Mouse (Mus musculus) liver, adult (tissue): Measurements from ENCODE around the gene Exo5.

Experiments
- GATA4 ChIP-seq: IDR thresholded peaks from 2 replicates; pipeline ENCODE4 v1.6.1; 2014; ENCODE audit warnings: mild to moderate bottlenecking, low read length; ENCODE audit not compliant: insufficient replicate concordance

Exo5 gene

GRCm38 (mm10) chr4:120921461-120921860 lies 3.4 kb downstream of the Exo5 start:
- no peak for TF ChIP-seq GATA4

- no peak for TF ChIP-seq GATA4
Measured at GRCm38 (mm10) chr4:120914501-120914900, 10.3 kb downstream of the Exo5 start.

GRCm38 (mm10) chr4:120913861-120914260 lies 11.0 kb downstream of the Exo5 start:
- TF ChIP-seq GATA4: no peak

- TF ChIP-seq GATA4: no peak
Measured at GRCm38 (mm10) chr4:120913443-120913842, 11.4 kb downstream of the Exo5 start.

- TF ChIP-seq GATA4: no peak
Measured at GRCm38 (mm10) chr4:120912866-120913265, 12.0 kb downstream of the Exo5 start.

GRCm38 (mm10) chr4:120911086-120911485 lies 13.7 kb downstream of the Exo5 start:
- no peak for TF ChIP-seq GATA4

- no peak for TF ChIP-seq GATA4
Measured at GRCm38 (mm10) chr4:120909558-120910150, 15.2 kb downstream of the Exo5 start.

GRCm38 (mm10) chr4:120905644-120906043 lies 19.2 kb downstream of the Exo5 start:
- TF ChIP-seq GATA4: no peak

- no peak for TF ChIP-seq GATA4
Measured at GRCm38 (mm10) chr4:120904533-120904932, 20.3 kb downstream of the Exo5 start.

- TF ChIP-seq GATA4: no peak
Measured at GRCm38 (mm10) chr4:120895810-120896584, 28.8 kb downstream of the Exo5 start.

- no peak for TF ChIP-seq GATA4
Measured at GRCm38 (mm10) chr4:120895226-120895625, 29.6 kb downstream of the Exo5 start.

GRCm38 (mm10) chr4:120894584-120894983 lies 30.2 kb downstream of the Exo5 start:
- no peak for TF ChIP-seq GATA4

- no peak for TF ChIP-seq GATA4
Measured at GRCm38 (mm10) chr4:120893656-120894401, 31.0 kb downstream of the Exo5 start.

- TF ChIP-seq GATA4: no peak
Measured at GRCm38 (mm10) chr4:120892516-120892915, 32.3 kb downstream of the Exo5 start.

GRCm38 (mm10) chr4:120891960-120892359 lies 32.9 kb downstream of the Exo5 start:
- no peak for TF ChIP-seq GATA4

- no peak for TF ChIP-seq GATA4
Measured at GRCm38 (mm10) chr4:120890754-120891440, 33.9 kb downstream of the Exo5 start.

GRCm38 (mm10) chr4:120888884-120889283 lies 35.9 kb downstream of the Exo5 start:
- TF ChIP-seq GATA4: no peak
